Mouse (Mus musculus) midbrain, embryonic 15.5 days (tissue): Measurements from ENCODE around the gene Cntfr. TPM values are rescaled to one million over a fixed set of nuclear protein-coding genes. Genes with fewer than 3 reads are reported as not detected.

Source experiments
- ATAC-seq: fragments of 200-750 bp; cut with Nextera tagmentation; replicated peaks from 2 replicates; pipeline ENCODE4 v1.8.0; 2017; ENCODE audit warnings: moderate TSS enrichment
- H3K27ac ChIP-seq: fragments of 300-500 bp; sonication (generic); 2 replicates; pipeline ENCODE4 v1.5.1; 2015; ENCODE audit warnings: mild to moderate bottlenecking, inconsistent platforms
- H3K27me3 ChIP-seq: fragments of 300-500 bp; sonication (generic); replicated peaks from 2 replicates; pipeline ENCODE4 v1.6.1; 2015; ENCODE audit warnings: inconsistent platforms
- H3K36me3 ChIP-seq: fragments of 300-500 bp; sonication (generic); replicated peaks from 2 replicates; pipeline ENCODE4 v1.6.1; 2015; ENCODE audit warnings: inconsistent platforms
- H3K4me1 ChIP-seq: fragments of 300-500 bp; sonication (generic); 2 replicates; pipeline ENCODE4 v1.6.1; 2015; ENCODE audit warnings: inconsistent platforms
- H3K4me2 ChIP-seq: fragments of 300-500 bp; sonication (generic); 2 replicates; pipeline ENCODE4 v1.6.1; 2015; ENCODE audit warnings: inconsistent platforms, mild to moderate bottlenecking, moderate library complexity
- H3K4me3 ChIP-seq: fragments of 300-500 bp; sonication (generic); 2 replicates; pipeline ENCODE4 v1.5.1; 2015; ENCODE audit warnings: mild to moderate bottlenecking, inconsistent platforms
- H3K9ac ChIP-seq: fragments of 300-500 bp; sonication (generic); 2 replicates; pipeline ENCODE4 v1.6.1; 2015; ENCODE audit warnings: mild to moderate bottlenecking, inconsistent platforms
- H3K9me3 ChIP-seq: fragments of 300-500 bp; sonication (generic); 2 replicates; pipeline ENCODE4 v1.6.1; 2016; ENCODE audit warnings: inconsistent platforms
- WGBS: fragments of 180-500 bp; shearing (Covaris S2); methylation state at CpG from one replicate; pipeline ENCODE4 v1.1.7; 2015; ENCODE audit warnings: mixed read lengths; 5-methylcytosine and 5-hydroxymethylcytosine counted together
- polyA plus RNA-seq: library from polyadenylated mRNA; unstranded; fragments of >200 nt; fragmentation: Nextera tagmentation; extraction: Ambion mirVana; gene quantifications from 2 replicates; pipeline ENCODE4 v1.2.1, GENCODE M21; 2015

Gene Cntfr
- polyA plus RNA-seq, 1 experiment from 2014 or later = 28.1 TPM

DNA sequence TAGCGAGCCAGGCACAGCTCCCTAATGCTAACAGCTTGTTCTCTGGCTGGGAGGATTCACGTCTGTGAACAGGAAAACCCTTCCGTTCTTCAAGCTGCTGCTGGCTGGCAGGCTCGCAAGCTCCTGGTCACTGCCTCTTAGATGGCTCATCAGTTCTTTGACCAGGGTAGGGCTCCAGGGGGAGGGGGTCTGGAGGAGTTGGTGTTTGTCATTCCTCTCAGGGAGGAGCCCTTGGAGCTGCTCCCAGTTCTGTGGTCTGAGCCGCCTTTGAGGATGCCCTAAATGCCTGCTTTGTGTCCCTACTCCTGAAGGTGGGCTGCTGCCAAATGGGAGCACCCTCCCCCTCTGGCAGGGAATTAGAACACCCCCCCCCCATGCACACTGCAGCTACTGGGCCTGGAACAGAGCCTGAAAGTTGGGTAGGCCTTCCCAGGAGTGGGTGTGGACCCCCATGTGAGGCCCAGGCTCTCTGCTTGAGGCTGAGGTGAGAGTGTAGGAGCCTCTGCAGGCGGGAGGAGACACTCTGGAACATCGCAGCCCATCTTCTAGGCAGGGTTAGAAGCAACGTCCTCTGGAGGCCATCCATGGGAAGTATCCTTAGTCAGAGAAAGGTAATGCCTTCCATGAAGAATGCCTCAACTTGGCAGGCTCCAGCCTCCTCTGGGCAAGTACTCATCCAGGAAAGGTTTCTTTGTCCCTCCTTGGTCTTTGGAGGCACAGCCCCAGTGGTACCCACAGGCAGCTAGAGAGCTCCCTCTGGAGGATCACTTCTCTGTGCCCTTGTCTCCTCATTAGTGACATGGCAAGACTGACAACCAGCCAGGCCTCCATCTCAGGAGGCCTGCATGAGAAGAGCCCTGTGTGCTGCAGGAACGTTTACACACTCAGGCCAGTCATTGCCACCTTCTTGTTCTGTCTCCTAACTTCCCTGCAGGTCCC lies 81.0 kb downstream of the Cntfr start:
- ATAC-seq = peak; percentile 76
- H3K9ac ChIP-seq = no peak overlapping the region
- no peaks in the 10 kb centered on the region for H3K9me3 ChIP-seq
- WGBS = 53% methylated on average over 9 of the region's 9 CpGs
- H3K4me1 ChIP-seq = peaks cover 50% of the 10 kb centered on the region
- H3K4me3 ChIP-seq = no peak overlapping the region
- no peaks in the 10 kb centered on the region for H3K36me3 ChIP-seq
- 0 out of 2 replicates have a peak, but pooled peaks cover 2% of the 10 kb centered on the region for H3K27me3 ChIP-seq
- H3K4me2 ChIP-seq = no peak overlapping the region
- H3K27ac ChIP-seq = peak overlapping the region; percentile 47

DNA sequence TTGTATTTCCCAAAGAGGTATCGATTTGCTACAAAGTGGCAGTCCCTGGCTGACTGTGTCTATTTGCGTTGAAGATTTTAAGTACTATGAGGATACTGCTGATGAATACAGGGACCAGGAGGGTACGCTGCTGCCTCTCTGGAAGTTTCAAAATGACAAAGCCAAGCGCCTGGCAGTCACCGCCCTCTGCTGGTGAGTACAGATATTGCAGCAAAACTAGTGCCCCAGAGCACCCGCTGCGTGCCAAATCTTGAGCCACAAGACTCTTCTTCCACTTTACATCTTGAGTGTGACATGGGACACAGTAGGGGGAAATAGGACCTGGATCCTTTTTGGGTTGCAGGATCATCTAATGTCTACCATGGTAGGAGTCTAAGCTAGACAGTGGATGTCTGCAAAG lies 82.7 kb downstream of the Cntfr start:
- peak overlapping the region; percentile 27; the same call in 1 of the 2 replicates for H3K27ac ChIP-seq
- no peak overlapping the region for H3K4me2 ChIP-seq
- ATAC-seq = no peak
- peaks cover 53% of the 10 kb centered on the region for H3K4me1 ChIP-seq
- no peak overlapping the region for H3K4me3 ChIP-seq
- H3K9ac ChIP-seq = no peak overlapping the region
- 0 out of 2 replicates have a peak, but pooled peaks cover 2% of the 10 kb centered on the region for H3K27me3 ChIP-seq
- 5% methylated on average over 7 of the region's 7 CpGs for WGBS
- H3K36me3 ChIP-seq = no peaks in the 10 kb centered on the region
- H3K9me3 ChIP-seq = no peaks in the 10 kb centered on the region

DNA sequence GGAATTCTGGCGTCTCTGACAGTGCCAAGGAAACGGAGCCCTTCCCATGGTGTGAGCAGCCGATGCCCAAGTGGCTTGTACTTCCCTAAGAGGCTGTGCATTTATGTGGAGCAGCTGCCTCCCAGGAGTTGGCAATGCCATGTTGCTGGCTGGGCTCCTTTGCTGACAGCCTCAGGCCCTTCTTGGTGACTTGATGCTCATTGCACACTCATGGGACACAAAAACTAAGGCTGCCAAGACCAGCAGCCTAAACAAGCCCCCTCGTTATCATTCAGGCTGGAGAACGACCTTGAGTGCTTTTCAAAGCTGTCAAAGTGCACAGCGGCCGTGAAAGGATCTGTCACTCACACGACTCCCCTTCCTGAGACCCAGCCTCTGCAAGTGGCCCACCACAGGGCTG lies 84.7 kb downstream of the Cntfr start:
- H3K9me3 ChIP-seq = no peaks in the 10 kb centered on the region
- peak overlapping the region; percentile 69 for H3K27ac ChIP-seq
- H3K4me3 ChIP-seq = no peak overlapping the region
- H3K36me3 ChIP-seq = no peaks in the 10 kb centered on the region
- 0 out of 2 replicates have a peak, but pooled peaks cover 2% of the 10 kb centered on the region for H3K27me3 ChIP-seq
- no peak overlapping the region for H3K4me2 ChIP-seq
- peak; percentile 62 for ATAC-seq
- 10% methylated on average over 8 of the region's 8 CpGs for WGBS
- no peak overlapping the region for H3K9ac ChIP-seq
- peaks cover 39% of the 10 kb centered on the region for H3K4me1 ChIP-seq

GRCm38 (mm10) chr4:41610594-41610980 lies 86.3 kb downstream of the Cntfr start:
- Histone ChIP-seq H3K9me3 (no peaks in the 10 kb centered on the region), H3K4me1 (peaks cover 39% of the 10 kb centered on the region), H3K9ac (no peak overlapping the region), H3K27ac (no peak overlapping the region), H3K4me2 (no peak overlapping the region), H3K27me3 (0 out of 2 replicates have a peak, but pooled peaks cover under 1% of the 10 kb centered on the region), H3K4me3 (no peak overlapping the region), H3K36me3 (no peaks in the 10 kb centered on the region)
- WGBS = 28% methylated on average over 6 of the region's 6 CpGs
- no peak for ATAC-seq

GRCm38 (mm10) chr4:41609681-41610593 lies 87.0 kb downstream of the Cntfr start:
- 69% methylated on average over 10 of the region's 10 CpGs for WGBS
- H3K27ac ChIP-seq = no peak overlapping the region
- H3K4me3 ChIP-seq = no peak overlapping the region
- peaks cover 35% of the 10 kb centered on the region for H3K4me1 ChIP-seq
- H3K4me2 ChIP-seq = no peak overlapping the region
- H3K36me3 ChIP-seq = no peaks in the 10 kb centered on the region
- no peaks in the 10 kb centered on the region for H3K27me3 ChIP-seq
- no peak for ATAC-seq
- H3K9ac ChIP-seq = no peak overlapping the region
- H3K9me3 ChIP-seq = no peaks in the 10 kb centered on the region

Other genes with a start within 250 kb of the Cntfr start
- gene Kif24, start 232.2 kb downstream of the Cntfr start, polyA plus RNA-seq = 3.0 and 3.3 TPM in 2 replicates
- 65.1 and 66.3 TPM in 2 replicates for gene Nudt2, start 231.9 kb downstream of the Cntfr start, polyA plus RNA-seq
- 6.3 and 8.9 TPM in 2 replicates for gene AI464131, start 194.0 kb downstream of the Cntfr start, polyA plus RNA-seq
- gene 1110017D15Rik, start 179.8 kb downstream of the Cntfr start, polyA plus RNA-seq = 13.8 and 15.5 TPM in 2 replicates
- 16.8 and 18.3 TPM in 2 replicates for gene Fam219a, start 127.6 kb downstream of the Cntfr start, polyA plus RNA-seq
- 3.3 and 3.5 TPM in 2 replicates for gene Dnaic1, start 127.3 kb downstream of the Cntfr start, polyA plus RNA-seq
- 121 and 122 TPM in 2 replicates for gene Enho, start 56.8 kb downstream of the Cntfr start, polyA plus RNA-seq
- gene Il11ra1, start 2.9 kb upstream of the Cntfr start, polyA plus RNA-seq = 37.5 and 40.3 TPM in 2 replicates
- gene Rpp25l, start 16.4 kb upstream of the Cntfr start, polyA plus RNA-seq = 59.1 and 64.6 TPM in 2 replicates
- gene Dctn3, start 26.1 kb upstream of the Cntfr start, polyA plus RNA-seq = 295 and 308 TPM in 2 replicates
- 0.56 and 1.1 TPM in 2 replicates for gene Arid3c, start 34.1 kb upstream of the Cntfr start, polyA plus RNA-seq
- 48.3 and 51.1 TPM in 2 replicates for gene Galt, start 58.1 kb upstream of the Cntfr start, polyA plus RNA-seq
- 65.7 and 66.0 TPM in 2 replicates for gene Sigmar1, start 59.1 kb upstream of the Cntfr start, polyA plus RNA-seq
- gene Ccl27a, start 77.2 kb upstream of the Cntfr start, polyA plus RNA-seq = 278 and 302 TPM in 2 replicates
- not detected in 2 replicates for gene Gm21541, start 206.5 kb upstream of the Cntfr start, polyA plus RNA-seq
- 12.8 and 13.7 TPM in 2 replicates for gene Gm20878, start 244.5 kb upstream of the Cntfr start, polyA plus RNA-seq